ENCODE assay signal across 12 mouse cellular contexts in genomic region chr3:108851996-108852697, GRCm38 (mm10). TPM values are rescaled to one million over a fixed set of nuclear protein-coding genes. Genes with fewer than 3 reads are reported as not detected.
DNase-seq lines count a peak whose midpoint lies in the region; ATAC-seq lines count a peak whose summit lies in the region.
"Had no signal": no experiment of that assay in that cellular context is flagged by ENCODE, and none has a peak within 500 bp of the region (broad histone marks: within the 10 kb centered on the region; RNA-seq: fewer than 3 reads in every experiment).

No protein-coding gene starts in this region.

- no peak overlapping the region for H3K4me3 ChIP-seq in hindbrain, embryonic 15.5 days
- no peak overlapping the region for H3K4me3 ChIP-seq in hindbrain, embryonic 12.5 days
- H3K4me3 ChIP-seq: forebrain, embryonic 13.5 days; heart, adult 2 months; liver, embryonic 15.5 days had no signal

- H3K9ac ChIP-seq in hindbrain, embryonic 15.5 days = no peak overlapping the region
- no peak overlapping the region for H3K9ac ChIP-seq in hindbrain, embryonic 12.5 days
- H3K9ac ChIP-seq: forebrain, embryonic 13.5 days; liver, embryonic 15.5 days had no signal

- no peaks in the 10 kb centered on the region for H3K9me3 ChIP-seq in hindbrain, embryonic 15.5 days
- no peaks in the 10 kb centered on the region for H3K9me3 ChIP-seq in hindbrain, embryonic 12.5 days (replicated peaks)
- H3K9me3 ChIP-seq: forebrain, embryonic 13.5 days; liver, embryonic 15.5 days had no signal

- DNase-seq in lung, postnatal 10 days = peak; percentile 39
- no peak for DNase-seq in lung, postnatal 25 days (ENCODE audit: low spot score)
- peak; percentile 18 for DNase-seq in A20 (ENCODE audit: low read depth, low spot score)
- DNase-seq in gastrocnemius, adult 18-20 months (ENCODE audit: low spot score) = peak; percentile 50
- DNase-seq in adrenal gland, adult 2 months = no peak
- DNase-seq in adrenal gland, adult 8-10 months = no peak
- DNase-seq: cerebellum, adult 11-12 months had no signal

- H3K36me3 ChIP-seq in hindbrain, embryonic 15.5 days = no peaks in the 10 kb centered on the region
- H3K36me3 ChIP-seq in hindbrain, embryonic 12.5 days = no peaks in the 10 kb centered on the region
- H3K36me3 ChIP-seq: liver, embryonic 15.5 days had no signal

- ATAC-seq in hindbrain, embryonic 15.5 days (ENCODE audit: low FRiP score, low read depth) = peak; percentile 62; the same call in 1 of the 2 replicates
- no peak for ATAC-seq in hindbrain, embryonic 12.5 days (ENCODE audit: low FRiP score)
- ATAC-seq: forebrain, embryonic 13.5 days had no signal

- 40% methylated on average over 6 of the region's 6 CpGs for WGBS in hindbrain, embryonic 15.5 days
- 55% methylated on average over 6 of the region's 6 CpGs for WGBS in hindbrain, embryonic 12.5 days

- H3K4me2 ChIP-seq in hindbrain, embryonic 15.5 days = no peak overlapping the region
- no peak overlapping the region for H3K4me2 ChIP-seq in hindbrain, embryonic 12.5 days (replicated peaks)
- H3K4me2 ChIP-seq: forebrain, embryonic 13.5 days; liver, embryonic 15.5 days had no signal

- H3K4me1 ChIP-seq in hindbrain, embryonic 15.5 days (replicated peaks) = peaks cover 26% of the 10 kb centered on the region
- peaks cover 11% of the 10 kb centered on the region for H3K4me1 ChIP-seq in hindbrain, embryonic 12.5 days

- no peaks in the 10 kb centered on the region for H3K27me3 ChIP-seq in hindbrain, embryonic 15.5 days
- no peaks in the 10 kb centered on the region for H3K27me3 ChIP-seq in hindbrain, embryonic 12.5 days
- H3K27me3 ChIP-seq: forebrain, embryonic 13.5 days; liver, embryonic 15.5 days had no signal

- no peak overlapping the region for H3K27ac ChIP-seq in hindbrain, embryonic 15.5 days (replicated peaks)
- no peak overlapping the region for H3K27ac ChIP-seq in hindbrain, embryonic 12.5 days
- H3K27ac ChIP-seq: forebrain, embryonic 13.5 days; heart, adult 2 months; liver, embryonic 15.5 days had no signal

RNA-seq across cellular contexts. Expression of gene Stxbp3, which starts 11.8 kb away (rescaled TPM):
- polyA plus RNA-seq in hindbrain, embryonic 15.5 days (2015; fragmentation: Nextera tagmentation; extraction: Ambion mirVana) = 14.5 and 15.5 TPM in 2 replicates
- polyA plus RNA-seq in hindbrain, embryonic 12.5 days (2016; fragmentation: Nextera tagmentation; extraction: Ambion mirVana) = 23.2 and 25.1 TPM in 2 replicates
- total RNA-seq in gastrocnemius, adult 18-20 months (2021) = 10 to 100 TPM; 37.0 to 39.0 TPM
- total RNA-seq in adrenal gland, adult 2 months (2021) = 10 to 100 TPM; 43.1 to 60.1 TPM
- polyA plus RNA-seq in adrenal gland, adult 2 months (2012; rRNA removed) = 1.9 and 2.8 TPM in 2 replicates
- total RNA-seq in adrenal gland, adult 8-10 months (2022) = 10 to 100 TPM; 59.8 to 75.3 (median 63.4) TPM

RNA-seq across cellular contexts. Expression of gene Fndc7, which starts 37.7 kb away (rescaled TPM):
- polyA plus RNA-seq in hindbrain, embryonic 15.5 days (2015; fragmentation: Nextera tagmentation; extraction: Ambion mirVana) = 0.05 TPM in 1 of 2 replicates, not detected in the other
- polyA plus RNA-seq in hindbrain, embryonic 12.5 days (2016; fragmentation: Nextera tagmentation; extraction: Ambion mirVana) = 0.12 and 0.22 TPM in 2 replicates
- total RNA-seq in gastrocnemius, adult 18-20 months (2021) = not detected
- total RNA-seq in adrenal gland, adult 2 months (2021) = 1 to 10 TPM in 1 of 2 experiments, under 1 TPM in 1; 0.35 to 1.1 TPM
- 0.19 and 0.25 TPM in 2 replicates for polyA plus RNA-seq in adrenal gland, adult 2 months (2012; rRNA removed)
- total RNA-seq in adrenal gland, adult 8-10 months (2022) = 1 to 10 TPM in 2 of 4 experiments, under 1 TPM in 2; 0.35 to 2.2 (median 0.90) TPM
- polyA plus RNA-seq: forebrain, embryonic 13.5 days had no signal

RNA-seq across cellular contexts. Expression of gene Prpf38b, which starts 59.4 kb away (rescaled TPM):
- 51.8 and 54.4 TPM in 2 replicates for polyA plus RNA-seq in hindbrain, embryonic 15.5 days (2015; fragmentation: Nextera tagmentation; extraction: Ambion mirVana)
- polyA plus RNA-seq in hindbrain, embryonic 12.5 days (2016; fragmentation: Nextera tagmentation; extraction: Ambion mirVana) = 87.6 and 103 TPM in 2 replicates
- 10 to 100 TPM; 12.7 to 17.3 TPM for total RNA-seq in gastrocnemius, adult 18-20 months (2021)
- total RNA-seq in adrenal gland, adult 2 months (2021) = 10 to 100 TPM; 39.8 to 77.9 TPM
- polyA plus RNA-seq in adrenal gland, adult 2 months (2012; rRNA removed) = 108 and 117 TPM in 2 replicates
- 10 to 100 TPM; 43.0 to 81.4 (median 55.3) TPM for total RNA-seq in adrenal gland, adult 8-10 months (2022)

Comparison
In these comparisons a context has a peak if more than half of its experiments do, and no peak if none do; other contexts are left out.
1. DNase-seq: peak in lung, postnatal 10 days (single experiment), A20 (single experiment) and gastrocnemius, adult 18-20 months (single experiment); none in lung, postnatal 25 days (single experiment), adrenal gland, adult 2 months (single experiment) and adrenal gland, adult 8-10 months (single experiment).